Mouse (Mus musculus): ENCODE data around the gene Rbms3. TPM values are rescaled to one million over a fixed set of nuclear protein-coding genes. Genes with fewer than 3 reads are reported as not detected.

Gene Rbms3
- polyA plus RNA-seq, 1 experiment, result 5.3 TPM

DNA sequence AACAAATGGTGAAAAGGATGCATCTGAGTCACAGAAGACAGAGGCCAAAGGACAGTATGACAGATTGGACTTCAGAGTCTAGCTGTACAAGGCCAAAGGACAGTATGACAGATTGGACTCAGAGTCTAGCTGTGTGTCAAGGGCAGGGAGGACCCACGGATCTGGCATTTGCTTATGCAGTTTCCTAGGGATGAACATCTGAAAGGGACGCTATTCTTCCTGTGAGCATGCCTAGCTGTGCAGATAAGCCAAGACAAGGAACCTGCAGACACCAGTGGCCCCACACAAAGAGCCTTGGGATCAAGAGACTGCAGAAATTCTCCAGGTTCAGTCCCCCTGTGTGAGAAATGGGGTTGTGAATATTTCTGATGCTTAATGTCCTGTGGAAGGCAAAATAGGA, 100.4 kb downstream of the Rbms3 start:
- TF ChIP-seq CTCF (IDR thresholded peaks at IDR 0.05; ENCODE audit: extremely low read depth, insufficient read depth, low read length), result no peak
- TF ChIP-seq POLR2A (IDR thresholded peaks at IDR 0.05; ENCODE audit: extremely low read depth, insufficient read depth, low read length), result no peak
- Histone ChIP-seq H3K4me3 (ENCODE audit: insufficient read depth, low read length) (no peak overlapping the region), H3K4me1 (ENCODE audit: control insufficient read depth, insufficient read depth, low read length) (no peaks in the 10 kb centered on the region), H3K27ac (ENCODE audit: insufficient read depth, low read length) (no peak overlapping the region)

DNA sequence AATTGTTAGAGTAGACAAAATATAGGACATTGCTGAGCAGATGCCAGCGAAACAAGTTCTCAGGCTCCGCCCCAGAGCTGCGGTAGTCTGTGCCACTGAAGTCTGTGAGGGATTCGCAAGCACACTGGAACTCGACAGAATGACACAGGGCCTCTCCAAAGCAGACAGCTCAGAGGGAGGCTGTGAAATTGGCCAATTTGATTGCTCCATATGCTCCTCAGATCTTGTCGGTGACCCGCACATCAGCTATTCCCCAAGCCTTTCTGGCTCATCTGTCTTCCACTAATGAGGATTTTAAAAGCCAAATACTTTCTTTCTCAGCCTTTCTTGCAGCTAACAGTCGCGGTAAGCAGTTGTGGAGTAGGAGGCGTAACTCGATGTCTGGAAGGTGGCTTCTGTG, 120.8 kb downstream of the Rbms3 start:
- Histone ChIP-seq H3K4me3 (ENCODE audit: insufficient read depth, low read length) (no peak overlapping the region), H3K4me1 (ENCODE audit: control insufficient read depth, insufficient read depth, low read length) (no peaks in the 10 kb centered on the region), H3K27ac (ENCODE audit: insufficient read depth, low read length) (no peak overlapping the region)
- TF ChIP-seq CTCF (IDR thresholded peaks at IDR 0.05; ENCODE audit: extremely low read depth, insufficient read depth, low read length) (no peak), POLR2A (IDR thresholded peaks at IDR 0.05; ENCODE audit: extremely low read depth, insufficient read depth, low read length) (no peak)

DNA sequence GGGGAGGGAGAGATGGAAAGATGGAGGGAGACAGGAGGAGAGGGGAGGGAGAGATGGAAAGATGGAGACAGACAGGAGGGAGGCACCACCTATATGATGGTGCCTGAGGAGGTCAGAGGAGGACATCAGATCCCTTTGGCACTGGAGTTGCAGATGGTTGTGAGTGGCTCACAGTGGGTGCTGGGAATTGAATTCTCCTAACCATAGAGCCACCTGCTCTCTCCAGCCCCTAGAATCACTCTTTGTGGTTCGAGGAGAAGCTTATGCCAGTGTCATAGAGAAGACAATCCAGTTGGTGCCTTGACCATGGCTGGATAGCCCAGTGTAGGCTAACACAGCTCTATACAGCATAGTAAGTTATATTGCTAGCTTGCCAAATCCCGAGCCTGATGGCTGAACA, 137.8 kb downstream of the Rbms3 start:
- Histone ChIP-seq H3K27ac (ENCODE audit: insufficient read depth, low read length) (no peak overlapping the region), H3K4me1 (ENCODE audit: control insufficient read depth, insufficient read depth, low read length) (no peaks in the 10 kb centered on the region), H3K4me3 (ENCODE audit: insufficient read depth, low read length) (no peak overlapping the region)
- no peak for TF ChIP-seq CTCF (IDR thresholded peaks at IDR 0.05; ENCODE audit: extremely low read depth, insufficient read depth, low read length)
- TF ChIP-seq POLR2A (IDR thresholded peaks at IDR 0.05; ENCODE audit: extremely low read depth, insufficient read depth, low read length), result no peak

DNA sequence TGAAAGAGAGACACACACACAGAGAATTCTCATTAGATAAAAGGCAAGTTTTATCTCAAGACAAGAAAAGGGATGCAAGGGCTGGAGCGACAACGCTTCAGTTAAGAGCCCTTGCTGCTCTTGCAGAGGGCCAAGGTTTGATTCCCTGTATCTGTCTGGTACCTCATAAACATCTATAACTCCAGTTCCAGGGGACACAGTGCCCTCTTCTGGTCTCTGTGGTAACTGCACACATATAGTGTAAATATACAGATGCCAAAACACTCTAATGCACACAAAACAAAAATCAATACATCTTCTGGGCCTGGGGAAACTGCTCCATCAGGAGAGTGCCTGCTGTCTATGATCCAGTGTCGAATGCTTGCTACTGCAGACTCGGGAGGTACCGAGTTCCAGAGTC, 145.3 kb downstream of the Rbms3 start:
- TF ChIP-seq CTCF (IDR thresholded peaks at IDR 0.05; ENCODE audit: extremely low read depth, insufficient read depth, low read length) (0 out of 2 replicates have a peak, but pooled peaks have one; percentile 1), POLR2A (IDR thresholded peaks at IDR 0.05; ENCODE audit: extremely low read depth, insufficient read depth, low read length) (no peak)

DNA sequence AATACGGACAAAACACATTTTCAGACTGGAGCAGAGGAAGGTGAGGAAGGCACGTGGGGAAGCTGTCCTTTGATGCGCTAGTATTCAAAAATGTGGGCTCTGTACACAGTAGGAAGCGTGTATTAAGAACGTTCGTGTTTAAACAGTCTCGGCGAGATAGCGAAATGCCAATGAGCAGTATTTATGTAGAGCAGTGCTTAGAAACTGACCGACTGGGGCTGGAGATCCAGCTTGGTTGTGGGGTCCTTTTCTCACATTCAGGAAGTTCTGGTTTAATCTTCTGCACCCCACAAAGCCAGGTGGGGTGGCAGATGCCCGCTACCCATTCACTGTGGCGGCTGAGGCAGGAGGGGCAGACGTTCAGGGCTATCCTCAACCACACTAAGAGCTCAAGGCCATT, 153.0 kb downstream of the Rbms3 start:
- Histone ChIP-seq H3K27ac (ENCODE audit: insufficient read depth, low read length) (no peak overlapping the region), H3K4me1 (ENCODE audit: control insufficient read depth, insufficient read depth, low read length) (no peaks in the 10 kb centered on the region), H3K4me3 (ENCODE audit: insufficient read depth, low read length) (no peak overlapping the region)
- no peak for TF ChIP-seq CTCF (IDR thresholded peaks at IDR 0.05; ENCODE audit: extremely low read depth, insufficient read depth, low read length)

More for the DNA sequence above, 145.3 kb downstream of the Rbms3 start:
- H3K4me3 ChIP-seq (ENCODE audit: insufficient read depth, low read length), result no peak overlapping the region
- H3K4me1 ChIP-seq (ENCODE audit: control insufficient read depth, insufficient read depth, low read length), result no peaks in the 10 kb centered on the region
- no peak overlapping the region for H3K27ac ChIP-seq (ENCODE audit: insufficient read depth, low read length)

DNA sequence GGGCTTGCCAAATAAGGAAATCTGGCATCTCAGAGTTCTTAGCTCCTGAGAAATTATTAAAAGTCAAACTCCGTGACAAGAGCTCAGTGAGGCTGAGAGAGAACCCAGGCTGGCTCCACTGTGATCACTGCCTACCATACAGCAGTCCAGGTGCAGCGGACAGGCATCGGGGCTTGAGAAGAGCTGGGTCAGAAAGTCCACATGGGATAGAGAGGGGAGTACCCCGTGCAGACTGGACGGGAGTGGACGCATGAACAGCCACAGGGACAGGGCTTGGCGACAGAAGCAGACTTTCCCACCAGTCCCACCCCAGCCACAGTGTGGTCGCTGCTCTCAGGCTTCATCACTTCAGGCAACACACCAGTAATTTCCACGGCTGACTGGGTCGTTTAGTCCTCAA, 176.9 kb downstream of the Rbms3 start:
- no peak for TF ChIP-seq CTCF (IDR thresholded peaks at IDR 0.05; ENCODE audit: extremely low read depth, insufficient read depth, low read length)
- no peak for TF ChIP-seq POLR2A (IDR thresholded peaks at IDR 0.05; ENCODE audit: extremely low read depth, insufficient read depth, low read length)
- Histone ChIP-seq H3K4me3 (ENCODE audit: insufficient read depth, low read length) (no peak overlapping the region), H3K4me1 (ENCODE audit: control insufficient read depth, insufficient read depth, low read length) (no peaks in the 10 kb centered on the region), H3K27ac (ENCODE audit: insufficient read depth, low read length) (no peak overlapping the region)

DNA sequence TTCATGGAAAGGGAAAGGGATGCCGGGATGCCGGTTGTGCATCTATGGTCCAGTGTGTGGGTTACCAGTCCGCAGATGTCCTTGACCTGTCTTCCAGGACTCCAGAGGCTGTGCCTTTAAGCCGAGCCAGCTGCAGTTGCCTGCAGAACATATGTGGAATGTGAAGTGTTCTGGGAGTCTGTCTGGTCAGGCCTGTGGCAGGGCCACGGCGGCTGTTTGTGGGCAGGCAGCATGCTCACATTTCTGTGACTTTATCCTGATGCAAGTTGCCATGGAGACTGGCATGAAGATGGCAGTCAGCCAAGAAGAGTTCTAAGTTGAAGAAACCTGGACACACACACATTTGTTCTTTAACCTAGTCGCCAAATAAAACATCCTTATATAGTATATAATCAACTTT, 187.1 kb downstream of the Rbms3 start:
- no peak for TF ChIP-seq POLR2A (IDR thresholded peaks at IDR 0.05; ENCODE audit: extremely low read depth, insufficient read depth, low read length)
- no peak for TF ChIP-seq CTCF (IDR thresholded peaks at IDR 0.05; ENCODE audit: extremely low read depth, insufficient read depth, low read length)
- Histone ChIP-seq H3K27ac (ENCODE audit: insufficient read depth, low read length) (no peak overlapping the region), H3K4me3 (ENCODE audit: insufficient read depth, low read length) (no peak overlapping the region), H3K4me1 (ENCODE audit: control insufficient read depth, insufficient read depth, low read length) (no peaks in the 10 kb centered on the region)

DNA sequence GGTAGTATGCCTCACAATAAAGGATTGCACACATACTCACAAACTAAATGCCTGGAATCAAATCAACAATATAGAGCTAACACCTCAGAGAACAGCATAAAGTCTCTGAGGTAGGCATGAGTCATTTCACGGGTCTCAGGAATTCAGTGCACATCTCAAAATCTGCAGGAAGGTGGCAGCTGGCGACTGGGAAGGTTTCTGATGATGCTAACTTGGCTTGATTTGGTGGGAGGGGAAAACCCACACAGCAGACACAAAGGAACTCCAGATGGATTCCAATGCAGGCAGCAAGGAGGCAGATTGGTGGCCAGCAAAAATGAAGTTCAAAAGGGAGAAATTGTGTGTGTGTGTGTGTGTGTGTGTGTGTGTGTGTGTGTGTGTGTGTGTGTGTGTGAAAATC, 193.9 kb downstream of the Rbms3 start:
- H3K27ac ChIP-seq (ENCODE audit: insufficient read depth, low read length), result no peak overlapping the region
- H3K4me3 ChIP-seq (ENCODE audit: insufficient read depth, low read length), result no peak overlapping the region
- no peaks in the 10 kb centered on the region; the same call in 1 of the 2 replicates for H3K4me1 ChIP-seq (ENCODE audit: control insufficient read depth, insufficient read depth, low read length)
- TF ChIP-seq POLR2A (IDR thresholded peaks at IDR 0.05; ENCODE audit: extremely low read depth, insufficient read depth, low read length) (no peak), CTCF (IDR thresholded peaks at IDR 0.05; ENCODE audit: extremely low read depth, insufficient read depth, low read length) (no peak; the same call in 1 of the 2 replicates)

DNA sequence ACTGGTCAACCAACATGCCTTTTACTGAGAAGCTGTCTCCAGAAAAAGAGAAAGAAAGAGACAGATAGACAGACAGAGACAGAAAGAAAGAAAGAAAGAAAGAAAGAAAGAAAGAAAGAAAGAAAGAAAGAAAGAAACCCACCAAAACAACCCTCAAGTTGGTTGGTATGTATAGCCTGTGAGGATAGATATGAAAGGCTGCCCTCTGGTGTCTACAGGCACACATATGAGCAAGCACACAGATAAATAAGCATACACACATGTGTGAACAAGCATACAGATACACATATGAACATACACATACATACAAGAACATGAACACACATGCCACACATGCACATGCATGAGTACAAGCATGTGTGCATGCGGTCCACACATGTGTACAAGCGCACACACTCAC, 199.0 kb downstream of the Rbms3 start:
- Histone ChIP-seq H3K27ac (ENCODE audit: insufficient read depth, low read length) (no peak overlapping the region), H3K4me3 (ENCODE audit: insufficient read depth, low read length) (no peak overlapping the region), H3K4me1 (ENCODE audit: control insufficient read depth, insufficient read depth, low read length) (no peaks in the 10 kb centered on the region)
- TF ChIP-seq CTCF (IDR thresholded peaks at IDR 0.05; ENCODE audit: extremely low read depth, insufficient read depth, low read length) (no peak), POLR2A (IDR thresholded peaks at IDR 0.05; ENCODE audit: extremely low read depth, insufficient read depth, low read length) (no peak)

DNA sequence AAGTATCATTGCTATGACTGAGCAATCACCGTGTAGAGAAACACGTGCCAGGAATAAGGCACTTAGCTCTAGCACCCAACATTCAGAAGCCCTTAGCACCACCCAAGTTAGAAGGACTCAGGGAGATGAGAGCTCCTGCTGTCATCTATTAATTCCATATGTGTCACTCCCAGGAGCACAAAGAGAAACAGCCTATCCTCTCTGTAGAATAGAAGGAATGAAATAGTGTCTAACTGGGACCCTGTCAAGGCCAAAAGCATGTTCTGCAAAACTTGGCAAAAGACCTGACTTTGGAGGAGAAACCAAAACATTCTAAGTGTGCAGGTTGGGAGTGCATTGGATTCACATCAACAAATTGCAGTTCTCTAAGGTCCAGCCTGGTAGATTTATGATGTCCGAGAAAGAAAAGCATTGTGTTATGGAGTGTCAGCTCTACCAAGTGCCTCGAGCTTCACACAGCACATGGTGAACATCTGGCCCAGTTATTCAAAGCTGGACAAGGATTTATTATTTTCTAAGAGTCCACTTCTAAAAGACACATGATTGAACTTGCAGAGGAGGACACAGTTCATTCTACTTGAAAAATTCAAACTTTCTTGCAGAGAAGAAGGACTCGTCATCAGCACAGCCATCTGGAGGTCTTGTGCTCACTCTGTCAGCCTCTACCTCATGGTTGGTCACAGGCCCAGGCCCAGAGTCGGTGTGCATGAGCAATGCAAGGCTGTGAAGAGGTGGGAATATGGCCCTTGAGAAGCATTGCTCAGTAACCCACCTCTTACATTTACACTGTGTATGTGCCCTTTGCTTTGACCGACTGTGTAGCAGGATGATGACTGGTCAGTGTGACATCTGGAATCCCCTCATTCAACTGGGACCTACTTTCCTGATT, 200.3 kb downstream of the Rbms3 start:
- no peak for TF ChIP-seq POLR2A (IDR thresholded peaks at IDR 0.05; ENCODE audit: extremely low read depth, insufficient read depth, low read length)
- no peak for TF ChIP-seq CTCF (IDR thresholded peaks at IDR 0.05; ENCODE audit: extremely low read depth, insufficient read depth, low read length)
- H3K4me1 ChIP-seq (ENCODE audit: control insufficient read depth, insufficient read depth, low read length), result no peaks in the 10 kb centered on the region; the same call in 1 of the 2 replicates
- no peak overlapping the region for H3K4me3 ChIP-seq (ENCODE audit: insufficient read depth, low read length)
- no peak overlapping the region for H3K27ac ChIP-seq (ENCODE audit: insufficient read depth, low read length)

Measured in cortical plate, adult 2 months (tissue).